Mouse (Mus musculus): Measurements from ENCODE around the gene Hoga1. TPM values are rescaled to one million over a fixed set of nuclear protein-coding genes. Genes with fewer than 3 reads are reported as not detected.

The Hoga1 gene
- polyA plus RNA-seq (2014; fragmentation: Nextera tagmentation; extraction: Ambion mirVana), result 0.94 and 1.3 TPM in 2 replicates

- 25% methylated on average over 23 of the region's 23 CpGs for WGBS
- Histone ChIP-seq H3K36me3 (ENCODE audit: control insufficient read depth, insufficient read depth, low read length) (no peaks in the 10 kb centered on the region), H3K9ac (replicated peaks; ENCODE audit: low read length) (no peak within 1 kb of the TSS), H3K4me2 (ENCODE audit: low read length) (peak within 1 kb of the TSS; percentile 43), H3K9me3 (ENCODE audit: control insufficient read depth, low read length) (no peaks in the 10 kb centered on the region), H3K27ac (replicated peaks; ENCODE audit: low read depth, low read length) (no peak within 1 kb of the TSS), H3K4me3 (replicated peaks; ENCODE audit: low read depth, low read length) (no peak within 1 kb of the TSS), H3K27me3 (ENCODE audit: control insufficient read depth, insufficient read depth, low read length) (no peaks in the 10 kb centered on the region), H3K4me1 (ENCODE audit: control insufficient read depth, insufficient read depth, low read length) (no peaks in the 10 kb centered on the region)
- ATAC-seq (ENCODE audit: low FRiP score, low TSS enrichment) (peak; percentile 67; the same call in 1 of the 2 replicates), DNase-seq (peak; percentile 65)
These were observed at the start of gene Hoga1 for GRCm38 (mm10) chr19:42045269-42046102. Gene Hoga1 (plus strand): TSS chr19:42045610.

DNA sequence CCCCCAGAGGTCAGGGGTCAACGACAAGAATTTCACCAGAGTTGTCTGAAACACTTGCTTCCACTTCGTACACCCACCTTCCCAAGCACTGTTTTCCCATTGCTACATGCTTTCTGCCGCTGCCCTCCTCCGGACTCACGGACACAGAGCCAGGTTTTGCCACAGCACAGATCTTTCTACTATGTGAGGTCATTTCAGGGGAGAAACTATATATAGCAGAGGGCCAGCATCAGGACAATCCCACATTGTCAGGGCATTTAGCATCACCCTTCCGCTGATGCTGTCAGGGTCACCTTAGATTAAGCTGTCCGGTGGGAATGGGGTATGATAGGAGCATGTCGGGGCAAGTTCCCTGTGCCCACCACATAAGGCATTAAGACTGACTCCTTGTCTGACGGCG lies 48.3 kb upstream of the Hoga1 start:
- DNase-seq (no peak), ATAC-seq (ENCODE audit: low FRiP score, low TSS enrichment) (no peak)
- H3K9ac ChIP-seq (replicated peaks; ENCODE audit: low read length), result no peak overlapping the region
- H3K27me3 ChIP-seq (ENCODE audit: control insufficient read depth, insufficient read depth, low read length), result no peaks in the 10 kb centered on the region
- no peak overlapping the region for H3K4me2 ChIP-seq (ENCODE audit: low read length)
- WGBS, result 89% methylated on average over 10 of the region's 10 CpGs
- H3K9me3 ChIP-seq (ENCODE audit: control insufficient read depth, low read length), result no peaks in the 10 kb centered on the region
- H3K4me1 ChIP-seq (ENCODE audit: control insufficient read depth, insufficient read depth, low read length), result no peaks in the 10 kb centered on the region
- H3K4me3 ChIP-seq (replicated peaks; ENCODE audit: low read depth, low read length), result no peak overlapping the region
- no peaks in the 10 kb centered on the region for H3K36me3 ChIP-seq (ENCODE audit: control insufficient read depth, insufficient read depth, low read length)
- H3K27ac ChIP-seq (replicated peaks; ENCODE audit: low read depth, low read length), result no peak overlapping the region

DNA sequence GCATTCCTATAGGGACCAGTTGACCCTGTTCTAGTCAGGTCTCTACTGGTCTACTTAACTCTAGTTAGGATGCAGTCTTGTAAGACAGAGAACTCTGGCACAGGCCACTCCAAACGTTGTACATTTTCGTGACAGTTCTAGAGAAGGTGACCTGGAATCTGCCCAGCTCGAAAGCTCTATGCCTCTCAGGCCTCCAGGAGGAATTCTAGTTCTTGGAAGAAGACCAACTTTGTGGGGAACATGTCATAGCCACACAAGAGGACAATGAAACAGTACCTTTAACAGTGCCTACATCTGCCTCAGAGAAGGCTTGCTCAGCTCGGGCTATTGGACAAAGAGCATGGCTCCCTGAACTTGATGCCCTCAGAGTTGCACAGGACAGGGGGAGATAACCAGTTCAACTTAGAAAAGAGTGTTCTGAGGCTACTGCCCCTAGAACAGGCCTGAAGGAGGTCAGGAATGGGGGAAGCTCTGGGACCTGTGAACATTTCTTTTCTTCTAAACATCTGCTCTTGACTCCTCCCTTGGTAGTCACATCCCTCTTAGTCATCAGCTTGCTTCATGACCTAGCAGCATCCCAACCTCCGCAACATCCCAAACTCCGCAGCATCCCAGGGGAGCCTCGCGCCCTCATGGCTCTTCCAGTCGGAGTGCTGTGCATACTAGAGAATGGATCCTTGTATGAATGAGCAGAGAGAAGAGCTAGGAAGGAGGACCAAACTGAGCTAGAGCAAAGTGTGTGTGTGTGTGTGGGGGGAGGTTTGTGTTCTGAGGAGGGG lies 46.5 kb upstream of the Hoga1 start:
- DNase-seq (no peak), ATAC-seq (ENCODE audit: low FRiP score, low TSS enrichment) (no peak)
- H3K9me3 ChIP-seq (ENCODE audit: control insufficient read depth, low read length), result no peaks in the 10 kb centered on the region
- H3K9ac ChIP-seq (replicated peaks; ENCODE audit: low read length), result no peak overlapping the region
- no peaks in the 10 kb centered on the region for H3K36me3 ChIP-seq (ENCODE audit: control insufficient read depth, insufficient read depth, low read length)
- no peaks in the 10 kb centered on the region for H3K27me3 ChIP-seq (ENCODE audit: control insufficient read depth, insufficient read depth, low read length)
- no peak overlapping the region for H3K4me3 ChIP-seq (replicated peaks; ENCODE audit: low read depth, low read length)
- H3K27ac ChIP-seq (replicated peaks; ENCODE audit: low read depth, low read length), result no peak overlapping the region
- WGBS, result 92% methylated on average over 9 of the region's 9 CpGs
- H3K4me1 ChIP-seq (ENCODE audit: control insufficient read depth, insufficient read depth, low read length), result no peaks in the 10 kb centered on the region
- no peak overlapping the region for H3K4me2 ChIP-seq (ENCODE audit: low read length)

DNA sequence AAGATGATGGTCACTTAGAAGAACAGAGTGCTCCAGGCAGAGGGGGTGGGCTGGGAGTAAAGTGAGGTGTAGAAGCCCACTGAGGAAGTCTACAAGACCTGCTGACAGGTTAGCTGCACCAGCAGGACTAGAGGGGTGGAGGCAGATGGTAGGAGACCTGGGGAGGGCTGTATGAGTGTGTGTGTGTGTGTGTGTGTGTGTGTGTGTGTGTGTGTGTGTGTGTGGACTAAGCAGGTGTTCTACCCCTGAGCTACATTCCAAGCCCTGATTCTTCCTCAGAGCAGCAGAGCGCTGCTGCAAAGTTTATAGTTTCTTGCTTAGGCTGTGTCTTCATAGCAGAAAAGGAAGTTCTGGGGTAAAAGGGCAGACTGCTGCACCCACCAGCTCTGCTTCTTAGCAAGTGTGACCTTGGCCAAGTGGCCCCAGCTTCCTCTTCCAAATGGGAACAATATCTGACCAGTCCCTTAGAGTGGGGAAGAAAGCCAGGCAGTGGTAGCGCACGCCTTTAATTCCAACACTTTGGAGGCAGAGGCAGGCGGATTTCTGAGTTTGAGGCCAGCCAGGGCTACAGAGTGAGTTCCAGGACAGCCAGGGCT lies 45.6 kb upstream of the Hoga1 start:
- H3K4me1 ChIP-seq (ENCODE audit: control insufficient read depth, insufficient read depth, low read length), result no peaks in the 10 kb centered on the region
- no peak for DNase-seq
- ATAC-seq (ENCODE audit: low FRiP score, low TSS enrichment), result no peak
- 90% methylated on average over 4 of the region's 4 CpGs for WGBS
- no peak overlapping the region for H3K4me2 ChIP-seq (ENCODE audit: low read length)
- no peaks in the 10 kb centered on the region for H3K27me3 ChIP-seq (ENCODE audit: control insufficient read depth, insufficient read depth, low read length)
- no peaks in the 10 kb centered on the region for H3K36me3 ChIP-seq (ENCODE audit: control insufficient read depth, insufficient read depth, low read length)
- no peak overlapping the region for H3K9ac ChIP-seq (replicated peaks; ENCODE audit: low read length)
- H3K9me3 ChIP-seq (ENCODE audit: control insufficient read depth, low read length), result no peaks in the 10 kb centered on the region
- no peak overlapping the region for H3K27ac ChIP-seq (replicated peaks; ENCODE audit: low read depth, low read length)
- no peak overlapping the region for H3K4me3 ChIP-seq (replicated peaks; ENCODE audit: low read depth, low read length)

DNA sequence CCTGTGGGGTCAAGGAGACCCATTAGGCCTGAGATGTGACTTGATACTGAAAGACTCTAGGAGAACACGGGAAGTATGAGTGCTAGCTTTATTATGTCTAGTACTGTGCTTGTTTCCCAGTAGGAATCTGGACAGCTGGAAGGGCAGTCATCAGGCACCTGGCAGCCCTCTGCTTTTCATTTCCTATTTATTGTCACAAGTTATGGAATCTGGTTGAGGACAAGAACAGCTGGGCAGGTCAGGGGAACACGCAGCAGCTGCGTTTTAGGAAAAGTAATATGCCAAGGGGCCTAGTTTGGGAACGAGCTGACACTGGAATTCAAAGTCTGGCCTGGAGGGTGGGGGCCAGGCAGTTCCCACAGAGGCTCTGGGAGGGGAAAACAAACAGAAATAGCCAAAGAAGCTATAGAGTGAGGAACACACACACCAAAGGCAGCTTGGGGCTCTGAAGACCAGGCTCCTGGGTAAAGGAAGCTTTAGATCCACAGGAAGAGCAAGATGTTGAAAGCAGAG lies 44.9 kb upstream of the Hoga1 start:
- Histone ChIP-seq H3K27ac (replicated peaks; ENCODE audit: low read depth, low read length) (no peak overlapping the region), H3K36me3 (ENCODE audit: control insufficient read depth, insufficient read depth, low read length) (no peaks in the 10 kb centered on the region), H3K4me2 (ENCODE audit: low read length) (no peak overlapping the region), H3K4me1 (ENCODE audit: control insufficient read depth, insufficient read depth, low read length) (no peaks in the 10 kb centered on the region), H3K4me3 (replicated peaks; ENCODE audit: low read depth, low read length) (no peak overlapping the region), H3K9me3 (ENCODE audit: control insufficient read depth, low read length) (no peaks in the 10 kb centered on the region), H3K9ac (replicated peaks; ENCODE audit: low read length) (no peak overlapping the region), H3K27me3 (ENCODE audit: control insufficient read depth, insufficient read depth, low read length) (no peaks in the 10 kb centered on the region)
- ATAC-seq (ENCODE audit: low FRiP score, low TSS enrichment), result no peak
- DNase-seq, result no peak
- 80% methylated on average over 4 of the region's 4 CpGs for WGBS

- Histone ChIP-seq H3K4me1 (ENCODE audit: control insufficient read depth, insufficient read depth, low read length) (no peaks in the 10 kb centered on the region), H3K4me2 (ENCODE audit: low read length) (no peak overlapping the region), H3K36me3 (ENCODE audit: control insufficient read depth, insufficient read depth, low read length) (no peaks in the 10 kb centered on the region), H3K4me3 (replicated peaks; ENCODE audit: low read depth, low read length) (no peak overlapping the region), H3K9me3 (ENCODE audit: control insufficient read depth, low read length) (no peaks in the 10 kb centered on the region), H3K27ac (replicated peaks; ENCODE audit: low read depth, low read length) (no peak overlapping the region), H3K9ac (replicated peaks; ENCODE audit: low read length) (no peak overlapping the region), H3K27me3 (ENCODE audit: control insufficient read depth, insufficient read depth, low read length) (no peaks in the 10 kb centered on the region)
- ATAC-seq (ENCODE audit: low FRiP score, low TSS enrichment), result no peak
- no peak for DNase-seq
- 91% methylated on average over 12 of the region's 12 CpGs for WGBS
These were observed 44.0 kb upstream of the Hoga1 start for GRCm38 (mm10) chr19:42001253-42001980.

GRCm38 (mm10) chr19:42004258-42004657 lies 41.2 kb upstream of the Hoga1 start:
- no peak overlapping the region for H3K27ac ChIP-seq (replicated peaks; ENCODE audit: low read depth, low read length)
- no peak overlapping the region for H3K4me2 ChIP-seq (ENCODE audit: low read length)
- H3K9ac ChIP-seq (replicated peaks; ENCODE audit: low read length), result no peak overlapping the region
- H3K36me3 ChIP-seq (ENCODE audit: control insufficient read depth, insufficient read depth, low read length), result no peaks in the 10 kb centered on the region
- H3K9me3 ChIP-seq (ENCODE audit: control insufficient read depth, low read length), result no peaks in the 10 kb centered on the region
- no peak overlapping the region for H3K4me3 ChIP-seq (replicated peaks; ENCODE audit: low read depth, low read length)
- H3K4me1 ChIP-seq (ENCODE audit: control insufficient read depth, insufficient read depth, low read length), result no peaks in the 10 kb centered on the region
- no peak for ATAC-seq (ENCODE audit: low FRiP score, low TSS enrichment)
- no peaks in the 10 kb centered on the region for H3K27me3 ChIP-seq (ENCODE audit: control insufficient read depth, insufficient read depth, low read length)
- 82% methylated on average over 6 of the region's 6 CpGs for WGBS
- no peak for DNase-seq

GRCm38 (mm10) chr19:42005616-42006015 lies 39.8 kb upstream of the Hoga1 start:
- H3K4me3 ChIP-seq (replicated peaks; ENCODE audit: low read depth, low read length), result no peak overlapping the region
- no peak overlapping the region for H3K4me2 ChIP-seq (ENCODE audit: low read length)
- 81% methylated on average over 3 of the region's 3 CpGs for WGBS
- no peaks in the 10 kb centered on the region for H3K4me1 ChIP-seq (ENCODE audit: control insufficient read depth, insufficient read depth, low read length)
- H3K36me3 ChIP-seq (ENCODE audit: control insufficient read depth, insufficient read depth, low read length), result no peaks in the 10 kb centered on the region
- no peak overlapping the region for H3K9ac ChIP-seq (replicated peaks; ENCODE audit: low read length)
- H3K27me3 ChIP-seq (ENCODE audit: control insufficient read depth, insufficient read depth, low read length), result no peaks in the 10 kb centered on the region
- no peak for DNase-seq
- H3K27ac ChIP-seq (replicated peaks; ENCODE audit: low read depth, low read length), result no peak overlapping the region
- no peaks in the 10 kb centered on the region for H3K9me3 ChIP-seq (ENCODE audit: control insufficient read depth, low read length)
- ATAC-seq (ENCODE audit: low FRiP score, low TSS enrichment), result no peak

Measured in midbrain, embryonic 14.5 days (tissue).